Comparison of ENCODE assay signal across 11 mouse cellular contexts in the genomic region with DNA sequence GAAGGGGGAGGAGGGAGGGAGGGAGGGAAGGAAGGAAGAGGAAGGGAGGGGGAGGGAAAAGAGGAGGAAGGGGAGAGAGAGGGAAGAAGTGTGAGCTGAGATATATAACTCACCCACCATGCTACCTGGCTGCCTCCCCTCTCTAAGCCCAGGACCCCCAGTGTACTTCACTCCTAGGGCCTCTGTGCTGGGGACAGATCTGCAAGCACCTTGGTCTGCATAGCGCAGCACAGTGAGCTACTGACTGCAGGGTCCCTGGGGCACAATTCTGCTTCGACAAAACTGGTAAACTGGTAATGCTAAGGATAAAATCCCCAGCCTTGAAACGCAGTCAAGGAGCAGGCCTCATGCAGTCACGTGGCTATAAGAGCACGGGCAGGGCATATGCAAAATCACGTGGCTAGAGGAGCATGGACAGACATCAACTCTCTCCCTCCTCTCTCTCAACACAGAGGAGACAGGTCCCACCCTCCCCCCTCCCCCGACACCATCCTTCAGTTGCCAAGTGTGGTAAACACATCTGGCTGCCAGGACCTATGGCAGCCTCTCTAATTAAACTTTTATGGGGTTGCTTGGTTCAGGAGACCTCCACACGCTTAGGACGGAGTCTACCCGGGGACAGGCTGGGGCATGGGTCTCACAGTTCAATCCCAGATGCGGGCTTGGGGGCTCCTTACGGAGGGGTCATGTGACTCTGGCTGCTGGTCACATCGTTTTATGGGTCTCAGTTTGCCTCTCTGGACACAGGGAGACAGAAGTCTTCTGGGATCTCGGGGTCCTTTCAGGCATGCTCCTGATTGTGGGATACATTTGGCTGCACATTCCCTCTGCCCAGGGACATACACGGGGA. TPM values are rescaled to one million over a fixed set of nuclear protein-coding genes. Genes with fewer than 3 reads are reported as not detected.
DNase-seq lines count a peak whose midpoint lies in the region; ATAC-seq and TF ChIP-seq lines count a peak whose summit lies in the region.
"Had no signal": no experiment of that assay in that cellular context is flagged by ENCODE, and none has a peak within 500 bp of the region (broad histone marks: within the 10 kb centered on the region; RNA-seq: fewer than 3 reads in every experiment).

No protein-coding gene starts in this region.

- peaks cover 4% of the 10 kb centered on the region; the same call in 1 of the 2 replicates for H3K79me2 ChIP-seq in heart, adult 2 months (replicated peaks; ENCODE audit: control insufficient read depth, insufficient read depth, low read length)
- peaks cover 11% of the 10 kb centered on the region; the same call in 1 of the 2 replicates for H3K79me2 ChIP-seq in macrophage (ENCODE audit: inconsistent target)

- H3K36me3 ChIP-seq in heart, embryonic 15.5 days, result no peaks in the 10 kb centered on the region
- peaks cover 3% of the 10 kb centered on the region; the same call in 1 of the 2 replicates for H3K36me3 ChIP-seq in heart, adult 2 months (ENCODE audit: control insufficient read depth, insufficient read depth, low read length)
- no peaks in the 10 kb centered on the region for H3K36me3 ChIP-seq in lung, embryonic 16.5 days (ENCODE audit: control insufficient read depth, insufficient read depth, low read length)
- H3K36me3 ChIP-seq in embryonic facial prominence, embryonic 15.5 days, result no peaks in the 10 kb centered on the region
- no peaks in the 10 kb centered on the region for H3K36me3 ChIP-seq in macrophage (ENCODE audit: inconsistent target)

- WGBS in heart, embryonic 15.5 days, result 31% methylated on average over 15 of the region's 15 CpGs
- 53% methylated on average over 15 of the region's 15 CpGs for WGBS in heart, adult 2 months
- WGBS in lung, embryonic 16.5 days, result 17% methylated on average over 15 of the region's 15 CpGs
- WGBS in embryonic facial prominence, embryonic 15.5 days, result 14% methylated on average over 15 of the region's 15 CpGs
- WGBS in macrophage (ENCODE audit: missing documents), result 77% methylated on average over 15 of the region's 15 CpGs

- 0 out of 2 replicates have a peak overlapping the region, but pooled peaks have one; percentile 20 for H3K9ac ChIP-seq in heart, embryonic 15.5 days
- H3K9ac ChIP-seq in heart, adult 2 months (ENCODE audit: low read depth, low read length), result no peak overlapping the region
- 0 out of 2 replicates have a peak overlapping the region, but pooled peaks have one; percentile 10 for H3K9ac ChIP-seq in lung, embryonic 16.5 days (ENCODE audit: low read length)
- no peak overlapping the region for H3K9ac ChIP-seq in embryonic facial prominence, embryonic 15.5 days

- no peaks in the 10 kb centered on the region for H3K27me3 ChIP-seq in heart, embryonic 15.5 days
- H3K27me3 ChIP-seq in heart, adult 2 months (ENCODE audit: control insufficient read depth, insufficient read depth, low read length), result no peaks in the 10 kb centered on the region
- no peaks in the 10 kb centered on the region for H3K27me3 ChIP-seq in lung, embryonic 16.5 days (ENCODE audit: control insufficient read depth, insufficient read depth, low read depth, low read length)
- H3K27me3 ChIP-seq in embryonic facial prominence, embryonic 15.5 days, result no peaks in the 10 kb centered on the region

- DNase-seq in heart, adult 2 months, result no peak
- DNase-seq in lung, postnatal 36 days, result no peak
- DNase-seq in layer of hippocampus, adult 11-12 months (ENCODE audit: low spot score), result no peak
- DNase-seq: kidney, postnatal 25 days had no signal

- ATAC-seq in heart, embryonic 15.5 days (replicated peaks; ENCODE audit: insufficient number of reproducible peaks, insufficient read depth, low FRiP score, low read depth), result no peak
- peak; percentile 47 for ATAC-seq in lung, embryonic 16.5 days (ENCODE audit: low read depth)
- no peak for ATAC-seq in embryonic facial prominence, embryonic 15.5 days (ENCODE audit: insufficient number of reproducible peaks, low FRiP score, low TSS enrichment, low read depth)
- no peak for ATAC-seq in granulocyte monocyte progenitor cell, adult 5-6 weeks (replicated peaks; ENCODE audit: poor library complexity, severe bottlenecking)

- 0 out of 2 replicates have a peak overlapping the region, but pooled peaks have one; percentile 6 for H3K4me2 ChIP-seq in heart, embryonic 15.5 days
- H3K4me2 ChIP-seq in lung, embryonic 16.5 days (ENCODE audit: low read depth, low read length), result no peak overlapping the region
- H3K4me2 ChIP-seq in embryonic facial prominence, embryonic 15.5 days (replicated peaks), result peak overlapping the region; percentile 24; the same call in 1 of the 2 replicates

- intact Hi-C loops in heart, adult 2 months (cut with DNase I), result no loop called here

- H3K27ac ChIP-seq in heart, embryonic 15.5 days, result peak overlapping the region; percentile 46
- H3K27ac ChIP-seq in heart, adult 2 months, result no peak overlapping the region
- peak overlapping the region; percentile 63 for H3K27ac ChIP-seq in lung, embryonic 16.5 days (ENCODE audit: low read length)
- peak overlapping the region; percentile 76 for H3K27ac ChIP-seq in embryonic facial prominence, embryonic 15.5 days (replicated peaks)
- peak overlapping the region; percentile 60 for H3K27ac ChIP-seq in macrophage

- TF ChIP-seq CTCF in heart, adult 2 months (IDR thresholded peaks at IDR 0.05), result no peak

- no peaks in the 10 kb centered on the region for H3K9me3 ChIP-seq in heart, embryonic 15.5 days (replicated peaks)
- no peaks in the 10 kb centered on the region for H3K9me3 ChIP-seq in lung, embryonic 16.5 days (ENCODE audit: control insufficient read depth, low read length)
- H3K9me3 ChIP-seq in embryonic facial prominence, embryonic 15.5 days (replicated peaks), result no peaks in the 10 kb centered on the region

- H3K4me3 ChIP-seq in heart, embryonic 15.5 days, result no peak overlapping the region
- no peak overlapping the region for H3K4me3 ChIP-seq in heart, adult 2 months
- H3K4me3 ChIP-seq in lung, embryonic 16.5 days (ENCODE audit: low read length), result no peak overlapping the region
- no peak overlapping the region for H3K4me3 ChIP-seq in embryonic facial prominence, embryonic 15.5 days (replicated peaks)
- H3K4me3 ChIP-seq in macrophage (ENCODE audit: inconsistent target), result no peak overlapping the region

- no peak for TF ChIP-seq EP300 in heart, adult 2 months (IDR thresholded peaks at IDR 0.05; ENCODE audit: insufficient read depth, low read depth, low read length)

- no peak for TF ChIP-seq POLR2A in heart, adult 2 months (IDR thresholded peaks at IDR 0.05; ENCODE audit: insufficient read depth, low read depth, low read length)

- H3K4me1 ChIP-seq in heart, embryonic 15.5 days (replicated peaks), result peaks cover 75% of the 10 kb centered on the region
- peaks cover 20% of the 10 kb centered on the region for H3K4me1 ChIP-seq in heart, adult 2 months (ENCODE audit: control insufficient read depth, insufficient read depth, low read length)
- H3K4me1 ChIP-seq in lung, embryonic 16.5 days (replicated peaks; ENCODE audit: control insufficient read depth, insufficient read depth, low read length), result peaks cover 27% of the 10 kb centered on the region
- H3K4me1 ChIP-seq in embryonic facial prominence, embryonic 15.5 days, result peaks cover 54% of the 10 kb centered on the region

RNA-seq across cellular contexts. Expression of a gene that starts 39.6 kb away (rescaled TPM):
- 0.83 and 1.5 TPM in 2 replicates for polyA plus RNA-seq in heart, embryonic 15.5 days (2015; fragmentation: Nextera tagmentation; extraction: Ambion mirVana)
- 1 to 10 TPM in 1 of 2 experiments, under 1 TPM in 1; 0.68 to 1.5 TPM for total RNA-seq in heart, adult 2 months (2021)
- polyA plus RNA-seq in heart, adult 2 months (2012; rRNA removed), result 2.6 and 4.2 TPM in 2 replicates
- 1.0 and 1.4 TPM in 2 replicates for polyA plus RNA-seq in lung, embryonic 16.5 days (2015; fragmentation: Nextera tagmentation; extraction: Ambion mirVana)
- 5.0 and 5.4 TPM in 2 replicates for polyA plus RNA-seq in embryonic facial prominence, embryonic 15.5 days (2015; fragmentation: Nextera tagmentation; extraction: Ambion mirVana)
- 1 to 10 TPM in 1 of 26 experiments, not detected in 25; 3.9 TPM for total RNA-seq in macrophage (2018; cell fraction: chromatin; rRNA removed)
- total RNA-seq in macrophage (2018; cell fraction: cytosol; rRNA removed), result not detected
- 1 to 10 TPM in 1 of 26 experiments, under 1 TPM in 1, not detected in 24; 0.80 to 3.0 TPM for total RNA-seq in macrophage (2018; cell fraction: nucleus; rRNA removed)
- not detected in 3 replicates for polyA plus RNA-seq in macrophage (2018)
- not detected in 2 replicates for total RNA-seq in granulocyte monocyte progenitor cell, adult 5-6 weeks (2014; fragmentation: Nextera tagmentation)
- not detected in 2 replicates for total RNA-seq in granulocyte monocyte progenitor cell, adult 5-6 weeks (2017)
- total RNA-seq: megakaryocyte progenitor cell, adult 5-6 weeks had no signal

RNA-seq across cellular contexts. Expression of a gene that starts 51.0 kb away (rescaled TPM):
- not detected in 2 replicates for polyA plus RNA-seq in heart, embryonic 15.5 days (2015; fragmentation: Nextera tagmentation; extraction: Ambion mirVana)
- not detected for total RNA-seq in heart, adult 2 months (2021)
- not detected in 2 replicates for polyA plus RNA-seq in heart, adult 2 months (2012; rRNA removed)
- not detected in 2 replicates for polyA plus RNA-seq in lung, embryonic 16.5 days (2015; fragmentation: Nextera tagmentation; extraction: Ambion mirVana)
- not detected in 2 replicates for polyA plus RNA-seq in embryonic facial prominence, embryonic 15.5 days (2015; fragmentation: Nextera tagmentation; extraction: Ambion mirVana)
- total RNA-seq in macrophage (2018; cell fraction: chromatin; rRNA removed), result not detected
- total RNA-seq in macrophage (2018; cell fraction: cytosol; rRNA removed), result not detected
- not detected for total RNA-seq in macrophage (2018; cell fraction: nucleus; rRNA removed)
- polyA plus RNA-seq in macrophage (2018), result not detected in 3 replicates
- not detected in 2 replicates for total RNA-seq in granulocyte monocyte progenitor cell, adult 5-6 weeks (2014; fragmentation: Nextera tagmentation)
- not detected in 2 replicates for total RNA-seq in granulocyte monocyte progenitor cell, adult 5-6 weeks (2017)
- total RNA-seq: megakaryocyte progenitor cell, adult 5-6 weeks had no signal
- polyA plus RNA-seq: spleen, adult 2 months had no signal

Comparison
In these comparisons a context has a peak if more than half of its experiments do, and no peak if none do; other contexts are left out.
1. H3K9ac ChIP-seq: peak in heart, embryonic 15.5 days (single experiment) and lung, embryonic 16.5 days (single experiment); none in heart, adult 2 months (single experiment) and embryonic facial prominence, embryonic 15.5 days (single experiment).